Mouse (Mus musculus) heart, postnatal 10 days (tissue): ENCODE measurements around the gene Zfp780b. TPM values are rescaled to one million over a fixed set of nuclear protein-coding genes. Genes with fewer than 3 reads are reported as not detected.
"Not testable (repeated sequence)": the region's sequence is repeated elsewhere in the genome, so short reads cannot be mapped to it uniquely, and the experiment has no call there.

Experiments
- DNase-seq, 2 experiments: peaks; one replicate each; pipeline ENCODE4 v3.0.0; 2021
- intact Hi-C: fragments of 180-260 bp; cut with DNase I; formaldehyde crosslinking; loops from one replicate; pipeline ENCODE4 v1.15.1; 2025
- total RNA-seq, 2 experiments: library from RNA; stranded (reverse); gene quantifications; 2 replicates each; pipeline ENCODE4 v1.2.3; 2021

Zfp780b gene
- total RNA-seq: 10 to 100 TPM in 1 of 2 experiments, 1 to 10 TPM in 1; 7.5 to 10.8 TPM

GRCm38 (mm10) chr7:27978683-27979528 is at the start of gene Zfp780b:
Zfp780b (minus strand) TSS chr7:27979171.
- DNase-seq: peak; percentile 77 to 85
- intact Hi-C loops: no loop called here

GRCm38 (mm10) chr7:28014445-28014810 is 35.5 kb upstream of the Zfp780b start:
- no peak for DNase-seq
- intact Hi-C loops: no loop called here

GRCm38 (mm10) chr7:28013549-28014444 is 34.8 kb upstream of the Zfp780b start, which contains the start of gene Zfp850:
Zfp850 (minus strand) TSS chr7:28014115.
- intact Hi-C loops: no loop called here
- peak; percentile 81 to 86 for DNase-seq

GRCm38 (mm10) chr7:28010271-28010670 is 31.3 kb upstream of the Zfp780b start:
- DNase-seq: no peak
- intact Hi-C loops: no loop called here

GRCm38 (mm10) chr7:27982197-27982596 is 3.2 kb upstream of the Zfp780b start:
- intact Hi-C loops: no loop called here
- no peak for DNase-seq

GRCm38 (mm10) chr7:27949451-27949850 is 29.5 kb downstream of the Zfp780b start:
- intact Hi-C loops, DNase-seq: not testable (repeated sequence)

- DNase-seq: peak; percentile 24 to 29
- intact Hi-C loops: not testable (repeated sequence)
Measured at GRCm38 (mm10) chr7:27941869-27942268, 37.1 kb downstream of the Zfp780b start.

- intact Hi-C loops: loop anchor here (2.0 kb wide), 2 partner anchors 207 to 243 kb away; no protein-coding TSS in a partner anchor
- not testable (repeated sequence) for DNase-seq
Measured at GRCm38 (mm10) chr7:27933800-27934158, 45.2 kb downstream of the Zfp780b start.

GRCm38 (mm10) chr7:27933050-27933799 is 45.7 kb downstream of the Zfp780b start:
- intact Hi-C loops: loop anchor here (2.0 kb wide), 2 partner anchors 206 to 242 kb away; no protein-coding TSS in a partner anchor
- peak in 1 of 2 experiments; percentile 6 for DNase-seq

GRCm38 (mm10) chr7:27928818-27929695 is 49.9 kb downstream of the Zfp780b start, which contains the start of gene Zfp974:
Zfp974 (minus strand) TSS chr7:27929460.
- intact Hi-C loops: loop anchor here (5.0 kb wide), 1 partner anchor 72 kb away; the partner anchor contains the start of gene Zfp607a
- peak; percentile 68 to 74 for DNase-seq

- DNase-seq: not testable (repeated sequence)
- intact Hi-C loops: loop anchor here (5.0 kb wide), 1 partner anchor 70 kb away; the partner anchor contains the start of gene Zfp607a
Measured at GRCm38 (mm10) chr7:27927041-27927440, 51.9 kb downstream of the Zfp780b start.

GRCm38 (mm10) chr7:27910952-27911351 is 68.0 kb downstream of the Zfp780b start:
- DNase-seq, intact Hi-C loops: not testable (repeated sequence)

Other genes with a start within 250 kb of the Zfp780b start
- gene Zfp60, start 247.8 kb downstream of the Zfp780b start, total RNA-seq: 10 to 100 TPM in 1 of 2 experiments, 1 to 10 TPM in 1; 7.4 to 11.2 TPM
- 1 to 10 TPM; 4.8 to 6.7 TPM for gene Zfp626, start 172.0 kb downstream of the Zfp780b start, total RNA-seq
- gene Zfp59, start 140.6 kb downstream of the Zfp780b start, total RNA-seq: 1 to 10 TPM; 2.6 to 3.6 TPM
- gene Zfp607a, start 121.6 kb downstream of the Zfp780b start, total RNA-seq: 1 to 10 TPM; 3.4 to 5.1 TPM
- 1 to 10 TPM; 6.2 to 8.5 TPM for gene Zfp974, start 49.7 kb downstream of the Zfp780b start, total RNA-seq
- gene Zfp850, start 34.9 kb upstream of the Zfp780b start, total RNA-seq: 1 to 10 TPM in 1 of 2 experiments, under 1 TPM in 1; 0.96 to 1.6 TPM
- gene Psmc4, start 70.9 kb upstream of the Zfp780b start, total RNA-seq: 100 to 1,000 TPM; 120 to 121 TPM
- under 1 TPM in 1 of 2 experiments, not detected in 1; 0.07 TPM for gene Fcgbp, start 92.1 kb upstream of the Zfp780b start, total RNA-seq
- gene 9530053A07Rik, start 150.3 kb upstream of the Zfp780b start, total RNA-seq: not detected
- gene Fbl, start 190.5 kb upstream of the Zfp780b start, total RNA-seq: 10 to 100 TPM; 46.8 to 50.0 TPM
- gene Dyrk1b, start 200.3 kb upstream of the Zfp780b start, total RNA-seq: 10 to 100 TPM; 32.2 to 35.6 TPM